22 mouse cellular contexts compared by ENCODE assay signal in the genomic region with DNA sequence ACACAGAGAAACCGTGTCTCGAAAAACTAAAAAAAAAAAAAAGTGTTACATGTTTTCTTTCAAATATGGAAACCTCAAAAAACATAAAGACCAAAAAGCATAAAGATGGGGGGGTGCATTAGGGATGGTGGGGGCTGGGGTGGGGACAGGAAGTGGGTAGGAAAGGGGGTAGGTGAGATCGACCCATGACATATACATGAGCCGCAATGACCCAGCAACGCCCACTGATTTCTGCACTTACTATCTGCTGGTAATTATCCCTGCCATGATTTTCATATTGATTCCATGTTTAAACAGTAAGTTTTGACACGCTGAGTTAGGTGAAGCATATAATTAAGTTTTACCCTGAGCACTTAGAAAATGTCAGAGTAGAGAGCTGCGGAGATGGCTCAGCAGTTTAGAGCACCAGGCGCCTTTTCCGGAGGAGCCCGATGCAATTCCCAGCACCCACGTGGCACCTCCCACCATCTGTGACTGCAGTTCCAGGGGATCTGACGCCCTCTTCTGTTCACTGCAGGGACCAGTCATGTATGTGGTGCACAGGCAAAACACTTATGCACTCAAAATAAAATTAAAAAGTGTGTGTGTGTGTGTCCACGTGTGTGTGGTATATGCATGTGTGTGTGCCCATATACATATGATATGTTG. TPM values are rescaled to one million over a fixed set of nuclear protein-coding genes. Genes with fewer than 3 reads are reported as not detected.
A peak's percentile ranks its signal among the peaks of the same experiment; 100 is the strongest.
DNase-seq lines count a peak whose midpoint lies in the region; ATAC-seq and TF ChIP-seq lines count a peak whose summit lies in the region.
"Had no signal": no experiment of that assay in that cellular context is flagged by ENCODE, and none has a peak within 500 bp of the region (broad histone marks: within the 10 kb centered on the region; RNA-seq: fewer than 3 reads in every experiment).

No protein-coding gene starts in this region.

- peak; percentile 30 for DNase-seq in forebrain, postnatal 0 days
- peak; percentile 14 for DNase-seq in thymus, postnatal 4 days
- DNase-seq in thymus, postnatal 0 days (ENCODE audit: low spot score): no peak
- DNase-seq in induced T-regulatory cell, adult 2 months (ENCODE audit: low read depth): peak; percentile 70
- DNase-seq in gastrocnemius, postnatal 25 days: no peak
- no peak for DNase-seq in cerebellum, adult 9-10 months
- DNase-seq in layer of hippocampus, postnatal 10 days (ENCODE audit: low spot score in 2 of 2): no peak
- DNase-seq: adrenal gland, postnatal 36 days; cerebellum, adult 8-10 months; gastrocnemius, postnatal 36 days; kidney, adult 8-10 months; kidney, postnatal 14 days had no signal

- no peak overlapping the region for H3K9ac ChIP-seq in forebrain, postnatal 0 days
- H3K9ac ChIP-seq in forebrain, embryonic 15.5 days (replicated peaks): no peak overlapping the region
- H3K9ac ChIP-seq: limb, embryonic 15.5 days had no signal

- no peak overlapping the region for H3K4me2 ChIP-seq in forebrain, postnatal 0 days (ENCODE audit: low read depth)
- no peak overlapping the region for H3K4me2 ChIP-seq in forebrain, embryonic 15.5 days (replicated peaks)
- H3K4me2 ChIP-seq: limb, embryonic 15.5 days had no signal

- 79% methylated on average over 13 of the region's 13 CpGs for WGBS in forebrain, postnatal 0 days
- 88% methylated on average over 13 of the region's 13 CpGs for WGBS in forebrain, embryonic 15.5 days

- ATAC-seq in forebrain, postnatal 0 days: peak; percentile 39; the same call in 1 of the 2 replicates
- ATAC-seq in forebrain, embryonic 15.5 days (replicated peaks): no peak
- ATAC-seq: forebrain, embryonic 14.5 days; hindbrain, postnatal 0 days; midbrain, embryonic 16.5 days had no signal

- no peaks in the 10 kb centered on the region for H3K36me3 ChIP-seq in forebrain, postnatal 0 days (ENCODE audit: insufficient read depth)
- H3K36me3 ChIP-seq in forebrain, embryonic 15.5 days: no peaks in the 10 kb centered on the region
- H3K36me3 ChIP-seq: hindbrain, embryonic 10.5 days; limb, embryonic 15.5 days had no signal

- H3K27me3 ChIP-seq in forebrain, postnatal 0 days (ENCODE audit: insufficient read depth, low read length): no peaks in the 10 kb centered on the region
- H3K27me3 ChIP-seq in forebrain, embryonic 15.5 days: no peaks in the 10 kb centered on the region
- H3K27me3 ChIP-seq: limb, embryonic 15.5 days had no signal

- no peak overlapping the region for H3K4me3 ChIP-seq in forebrain, postnatal 0 days (ENCODE audit: low read depth, low read length)
- no peak overlapping the region for H3K4me3 ChIP-seq in forebrain, embryonic 15.5 days
- H3K4me3 ChIP-seq: hindbrain, embryonic 10.5 days; layer of hippocampus, adult 2 months; limb, embryonic 15.5 days had no signal

- 0 out of 2 replicates have a peak, but pooled peaks cover 2% of the 10 kb centered on the region for H3K4me1 ChIP-seq in forebrain, postnatal 0 days (ENCODE audit: insufficient read depth)
- peaks cover 6% of the 10 kb centered on the region; the same call in 1 of the 2 replicates for H3K4me1 ChIP-seq in forebrain, embryonic 15.5 days

- TF ChIP-seq CTCF in forebrain, postnatal 0 days (IDR thresholded peaks at IDR 0.05; ENCODE audit: low read depth): peak; percentile 23; the same call in 1 of the 2 replicates

- no peak overlapping the region for H3K27ac ChIP-seq in forebrain, postnatal 0 days (ENCODE audit: low read depth, low read length)
- H3K27ac ChIP-seq in forebrain, embryonic 15.5 days (replicated peaks): no peak overlapping the region
- H3K27ac ChIP-seq: hindbrain, postnatal 0 days; layer of hippocampus, adult 2 months; limb, embryonic 15.5 days had no signal

- H3K9me3 ChIP-seq in forebrain, postnatal 0 days (ENCODE audit: low read length): no peaks in the 10 kb centered on the region
- no peaks in the 10 kb centered on the region for H3K9me3 ChIP-seq in forebrain, embryonic 15.5 days
- H3K9me3 ChIP-seq: hindbrain, embryonic 10.5 days; limb, embryonic 15.5 days had no signal

RNA-seq across cellular contexts. Expression of gene Grifin, which starts 5.5 kb away (rescaled TPM):
- total RNA-seq in forebrain, postnatal 0 days (2014; rRNA removed): not detected in 2 replicates
- polyA plus RNA-seq in forebrain, postnatal 0 days (2015; fragmentation: Nextera tagmentation; extraction: Ambion mirVana): 0.36 TPM in 1 of 2 replicates, not detected in the other
- polyA plus RNA-seq in forebrain, embryonic 15.5 days (2015; fragmentation: Nextera tagmentation; extraction: Ambion mirVana): 0.33 TPM in 1 of 2 replicates, not detected in the other
- polyA plus RNA-seq in thymus, postnatal 0 days (2015; fragmentation: Nextera tagmentation; extraction: Ambion mirVana): 13.1 and 21.2 TPM in 2 replicates
- total RNA-seq in gastrocnemius, postnatal 25 days (2021): not detected
- not detected for total RNA-seq in layer of hippocampus, postnatal 10 days (2021)
- total RNA-seq: adrenal gland, postnatal 36 days; gastrocnemius, postnatal 36 days; hindbrain, postnatal 0 days; layer of hippocampus, adult 2 months; megakaryocyte-erythroid progenitor cell, adult 5-6 weeks had no signal
- polyA plus RNA-seq: forebrain, embryonic 14.5 days; hindbrain, embryonic 10.5 days; limb, embryonic 15.5 days; neural tube, embryonic 11.5 days; small intestine, adult 2 months had no signal

RNA-seq across cellular contexts. Expression of gene Lfng, which starts 36.8 kb away (rescaled TPM):
- total RNA-seq in forebrain, postnatal 0 days (2014; rRNA removed): 39.4 and 53.7 TPM in 2 replicates
- polyA plus RNA-seq in forebrain, postnatal 0 days (2015; fragmentation: Nextera tagmentation; extraction: Ambion mirVana): 19.2 and 23.0 TPM in 2 replicates
- polyA plus RNA-seq in forebrain, embryonic 15.5 days (2015; fragmentation: Nextera tagmentation; extraction: Ambion mirVana): 25.7 and 28.8 TPM in 2 replicates
- polyA plus RNA-seq in thymus, postnatal 0 days (2015; fragmentation: Nextera tagmentation; extraction: Ambion mirVana): 13.2 and 13.3 TPM in 2 replicates
- total RNA-seq in gastrocnemius, postnatal 25 days (2021): 1 to 10 TPM; 2.7 to 5.5 TPM
- total RNA-seq in layer of hippocampus, postnatal 10 days (2021): 10 to 100 TPM; 29.3 to 38.8 TPM

Comparison
In these comparisons a context has a peak if more than half of its experiments do, and no peak if none do; other contexts are left out.
1. DNase-seq: peak in forebrain, postnatal 0 days (single experiment), thymus, postnatal 4 days (single experiment) and induced T-regulatory cell, adult 2 months (single experiment); none in thymus, postnatal 0 days (single experiment), gastrocnemius, postnatal 25 days (single experiment), cerebellum, adult 9-10 months (single experiment) and layer of hippocampus, postnatal 10 days (0 of 2).